Mouse (Mus musculus): ENCODE measurements at regions not wholly inside any gene's neighbourhood (a gene's known extent, or its start where the extent isn't known, plus 50 kb on each side); places are given as distances from the start of the nearest gene placed in this dataset.

GRCm38 (mm10) chr3:137790340-137790739, 73.9 kb upstream of the H2afz start:
- CTCF ChIA-PET: interaction anchor here (0.7 kb wide), 1 partner anchor 19 kb away, joined by 3 read pairs; no protein-coding TSS in a partner anchor

- CTCF ChIA-PET: no interaction called here
Observed at GRCm38 (mm10) chr3:137795754-137796315, 68.5 kb upstream of the H2afz start.

GRCm38 (mm10) chr3:137798769-137799168, 65.5 kb upstream of the H2afz start:
- CTCF ChIA-PET: no interaction called here

GRCm38 (mm10) chr3:137801402-137802020, 62.8 kb upstream of the H2afz start:
- CTCF ChIA-PET: no interaction called here

- CTCF ChIA-PET: no interaction called here
Observed at GRCm38 (mm10) chr3:137807423-137807822, 56.9 kb upstream of the H2afz start.

GRCm38 (mm10) chr3:137807913-137808684, 56.2 kb upstream of the H2afz start:
- CTCF ChIA-PET: interaction anchor here (0.5 kb wide), 1 partner anchor 33 kb away, joined by 6 read pairs; no protein-coding TSS in a partner anchor

- CTCF ChIA-PET: interaction anchor here (0.6 kb wide), 1 partner anchor 19 kb away, joined by 3 read pairs; no protein-coding TSS in a partner anchor
Observed at GRCm38 (mm10) chr3:137810123-137810522, 54.2 kb upstream of the H2afz start.
